In genomic region chr15:89354455-89354854, GRCm38 (mm10) we compare ENCODE assay signal across 9 mouse cellular contexts. TPM values are rescaled to one million over a fixed set of nuclear protein-coding genes. Genes with fewer than 3 reads are reported as not detected.
A peak's percentile ranks its signal among the peaks of the same experiment; 100 is the strongest.
DNase-seq lines count a peak whose midpoint lies in the region; ATAC-seq and TF ChIP-seq lines count a peak whose summit lies in the region.
"Had no signal": no experiment of that assay in that cellular context is flagged by ENCODE, and none has a peak within 500 bp of the region (broad histone marks: within the 10 kb centered on the region; RNA-seq: fewer than 3 reads in every experiment).

No protein-coding gene starts in this region.

- DNase-seq in heart, adult 11 months: peak; percentile 91
- no peak for DNase-seq in heart, postnatal 36 days
- DNase-seq in CH12.LX (ENCODE audit: extremely low read depth): no peak
- DNase-seq in adrenal gland, postnatal 25 days: no peak
- no peak for DNase-seq in adrenal gland, postnatal 10 days
- no peak for DNase-seq in lung, postnatal 10 days

- 87% methylated on average over 7 of the region's 7 CpGs for WGBS in forebrain, embryonic 13.5 days
- WGBS in liver, embryonic 15.5 days (ENCODE audit: insufficient replicate concordance): 69% methylated on average over 7 of the region's 7 CpGs

- ATAC-seq in forebrain, embryonic 13.5 days: no peak
- no peak for ATAC-seq in liver, embryonic 15.5 days (ENCODE audit: insufficient read depth)

- no peak for TF ChIP-seq RAD21 in CH12.LX (IDR thresholded peaks at IDR 0.05; ENCODE audit: low read depth, low read length)

- TF ChIP-seq POLR2A in CH12.LX (IDR thresholded peaks at IDR 0.05; ENCODE audit: low read depth, low read length): no peak

- TF ChIP-seq CTCF in CH12.LX (conservative IDR thresholded peaks at IDR 0.05 in 1 of 2, IDR thresholded peaks at IDR 0.05 in 1 of 2; ENCODE audit: low read depth in 2 of 2, low read length in 2 of 2): no peak

- H3K79me2 ChIP-seq in CH12.LX (replicated peaks; ENCODE audit: control insufficient read depth, extremely low read depth, insufficient read depth, poor library complexity, severe bottlenecking): peaks cover 45% of the 10 kb centered on the region

- peak overlapping the region; percentile 50 for H3K9ac ChIP-seq in CH12.LX (ENCODE audit: insufficient read depth, low read depth)
- peak overlapping the region; percentile 90 for H3K9ac ChIP-seq in forebrain, embryonic 13.5 days
- peak overlapping the region; percentile 91 for H3K9ac ChIP-seq in liver, embryonic 15.5 days

- peaks cover 15 to 36% of the 10 kb centered on the region in 2 experiments for H3K4me1 ChIP-seq in CH12.LX (ENCODE audit: control insufficient read depth in 1 of 2, insufficient read depth in 2 of 2)
- H3K4me1 ChIP-seq in forebrain, embryonic 13.5 days: peaks cover 41% of the 10 kb centered on the region
- H3K4me1 ChIP-seq in liver, embryonic 15.5 days (replicated peaks): peaks cover 43% of the 10 kb centered on the region

- H3K9me3 ChIP-seq in CH12.LX (replicated peaks; ENCODE audit: low read length): no peaks in the 10 kb centered on the region
- no peaks in the 10 kb centered on the region for H3K9me3 ChIP-seq in forebrain, embryonic 13.5 days (replicated peaks)
- H3K9me3 ChIP-seq in liver, embryonic 15.5 days (replicated peaks): no peaks in the 10 kb centered on the region

- no peak overlapping the region for H3K27ac ChIP-seq in CH12.LX (ENCODE audit: insufficient read depth, low read depth)
- H3K27ac ChIP-seq in forebrain, embryonic 13.5 days: no peak overlapping the region; the same call in 1 of the 2 replicates
- H3K27ac ChIP-seq in liver, embryonic 15.5 days (replicated peaks): peak overlapping the region; percentile 87

- H3K36me3 ChIP-seq in CH12.LX (replicated peaks in 1 of 2; ENCODE audit: control insufficient read depth in 1 of 2, insufficient read depth in 1 of 2, low read length in 1 of 2): peaks cover 36 to 61% of the 10 kb centered on the region in 2 experiments
- peaks cover 51% of the 10 kb centered on the region for H3K36me3 ChIP-seq in forebrain, embryonic 13.5 days (ENCODE audit: poor library complexity, severe bottlenecking)
- H3K36me3 ChIP-seq in liver, embryonic 15.5 days (replicated peaks): peaks cover 71% of the 10 kb centered on the region

- no peaks in the 10 kb centered on the region for H3K27me3 ChIP-seq in CH12.LX (replicated peaks)
- H3K27me3 ChIP-seq in forebrain, embryonic 13.5 days: no peaks in the 10 kb centered on the region
- H3K27me3 ChIP-seq in liver, embryonic 15.5 days: no peaks in the 10 kb centered on the region

- in situ Hi-C loops in CH12.LX (cut with MboI; ENCODE audit: low pct_ligation_motif_present, low pct_unique_long_range_greater_than_20kb, low sequenced_read_pairs): loop anchor here (25.0 kb wide), 1 partner anchor 242 kb away; the partner anchor contains the start of gene Tubgcp6

- intact Hi-C loops in heart, postnatal 36 days (cut with DNase I): loop anchor here (2.0 kb wide), 1 partner anchor 40 kb away; the partner anchor contains the start of gene Sbf1

- dilution Hi-C loops in CH12.LX (cut with MboI; ENCODE audit: extremely low pct_ligation_motif_present, extremely low pct_unique_long_range_greater_than_20kb, low sequenced_read_pairs): no loop called here

- H3K4me2 ChIP-seq in CH12.LX (ENCODE audit: insufficient read depth, low read depth, poor library complexity, severe bottlenecking): peak overlapping the region; percentile 65
- H3K4me2 ChIP-seq in forebrain, embryonic 13.5 days: peak overlapping the region; percentile 83
- peak overlapping the region; percentile 83 for H3K4me2 ChIP-seq in liver, embryonic 15.5 days

- TF ChIP-seq EP300 in CH12.LX (IDR thresholded peaks at IDR 0.05; ENCODE audit: low read length): no peak

- peak overlapping the region; percentile 71 to 88 (median 85) for H3K4me3 ChIP-seq in CH12.LX (replicated peaks in 1 of 3; ENCODE audit: low read depth in 2 of 3, low read length in 2 of 3, poor library complexity in 1 of 3)
- H3K4me3 ChIP-seq in forebrain, embryonic 13.5 days: peak overlapping the region; percentile 85
- H3K4me3 ChIP-seq in liver, embryonic 15.5 days (replicated peaks): peak overlapping the region; percentile 92

TF ChIP-seq in CH12.LX, 34 proteins besides CTCF, POLR2A, EP300 and RAD21:
- TF ChIP-seq RCOR1 (conservative IDR thresholded peaks at IDR 0.05; ENCODE audit: low read depth, low read length) (no peak), JUND (conservative IDR thresholded peaks at IDR 0.05; ENCODE audit: low read depth, low read length) (no peak), CHD2 (IDR thresholded peaks at IDR 0.05; ENCODE audit: low read length) (no peak), UBTF (IDR thresholded peaks at IDR 0.05; ENCODE audit: low read depth, low read length) (no peak), USF1 (IDR thresholded peaks at IDR 0.05; ENCODE audit: low read depth, low read length) (no peak), MAFK (IDR thresholded peaks at IDR 0.05; ENCODE audit: insufficient replicate concordance, low read length) (no peak), JUN (IDR thresholded peaks at IDR 0.05; ENCODE audit: insufficient read depth, low read depth, low read length) (no peak), KAT2A (IDR thresholded peaks at IDR 0.05; ENCODE audit: insufficient replicate concordance, low read length) (no peak), PAX5 (IDR thresholded peaks at IDR 0.05; ENCODE audit: low read length) (no peak), ZMIZ1 (IDR thresholded peaks at IDR 0.05; ENCODE audit: low read depth, low read length) (no peak), SMC3 (IDR thresholded peaks at IDR 0.05; ENCODE audit: low read depth, low read length) (no peak), IRF4 (IDR thresholded peaks at IDR 0.05; ENCODE audit: low read depth, low read length) (no peak), TCF12 (IDR thresholded peaks at IDR 0.05; ENCODE audit: low read depth, low read length) (no peak), ZKSCAN1 (IDR thresholded peaks at IDR 0.05; ENCODE audit: borderline replicate concordance, low read depth, low read length) (no peak)

RNA-seq across cellular contexts. Expression of gene Lmf2, which starts 1.0 kb away (rescaled TPM):
- total RNA-seq in heart, postnatal 36 days (2021): 10 to 100 TPM; 29.0 to 33.2 TPM
- total RNA-seq in CH12.LX (2012; rRNA removed) (18.5 and 18.8 TPM in 2 replicates), CH12.LX (2014; rRNA removed) (9.1 and 9.9 TPM in 2 replicates)
- 28.2 and 36.2 TPM in 2 replicates for polyA plus RNA-seq in CH12.LX (2012; ENCODE audit: insufficient read length, low read depth)
- polyA plus RNA-seq in forebrain, embryonic 13.5 days (2015; fragmentation: Nextera tagmentation; extraction: Ambion mirVana): 34.4 and 38.6 TPM in 2 replicates
- polyA plus RNA-seq in liver, embryonic 15.5 days (2015; fragmentation: Nextera tagmentation; extraction: Ambion mirVana): 30.9 and 35.3 TPM in 2 replicates
- total RNA-seq in adrenal gland, postnatal 25 days (2021): 40.6 and 41.6 TPM in 2 replicates
- total RNA-seq in adrenal gland, postnatal 10 days (2021): 10 to 100 TPM; 38.6 to 41.9 TPM

RNA-seq across cellular contexts. Expression of gene Ncaph2, which starts 1.1 kb away (rescaled TPM):
- 10 to 100 TPM; 50.4 to 58.6 TPM for total RNA-seq in heart, postnatal 36 days (2021)
- total RNA-seq in CH12.LX (2012; rRNA removed) (134 and 151 TPM in 2 replicates), CH12.LX (2014; rRNA removed) (106 and 108 TPM in 2 replicates)
- polyA plus RNA-seq in CH12.LX (2012; ENCODE audit: insufficient read length, low read depth): 95.4 and 122 TPM in 2 replicates
- polyA plus RNA-seq in forebrain, embryonic 13.5 days (2015; fragmentation: Nextera tagmentation; extraction: Ambion mirVana): 156 and 170 TPM in 2 replicates
- polyA plus RNA-seq in liver, embryonic 15.5 days (2015; fragmentation: Nextera tagmentation; extraction: Ambion mirVana): 110 and 115 TPM in 2 replicates
- total RNA-seq in adrenal gland, postnatal 25 days (2021): 67.8 and 88.4 TPM in 2 replicates
- total RNA-seq in adrenal gland, postnatal 10 days (2021): 100 to 1,000 TPM in 1 of 2 experiments, 10 to 100 TPM in 1; 89.2 to 103 TPM

RNA-seq across cellular contexts. Expression of gene Sco2, which starts 19.2 kb away (rescaled TPM):
- 10 to 100 TPM; 25.2 to 28.2 TPM for total RNA-seq in heart, postnatal 36 days (2021)
- total RNA-seq in CH12.LX (2012; rRNA removed) (34.7 and 35.7 TPM in 2 replicates), CH12.LX (2014; rRNA removed) (24.9 and 27.2 TPM in 2 replicates)
- 12.3 and 17.1 TPM in 2 replicates for polyA plus RNA-seq in CH12.LX (2012; ENCODE audit: insufficient read length, low read depth)
- polyA plus RNA-seq in forebrain, embryonic 13.5 days (2015; fragmentation: Nextera tagmentation; extraction: Ambion mirVana): 4.0 and 7.4 TPM in 2 replicates
- polyA plus RNA-seq in liver, embryonic 15.5 days (2015; fragmentation: Nextera tagmentation; extraction: Ambion mirVana): 2.4 and 4.3 TPM in 2 replicates
- total RNA-seq in adrenal gland, postnatal 25 days (2021): 26.0 and 35.6 TPM in 2 replicates
- 10 to 100 TPM; 34.7 to 43.7 TPM for total RNA-seq in adrenal gland, postnatal 10 days (2021)

RNA-seq across cellular contexts. Expression of gene Miox, which starts 20.3 kb away (rescaled TPM):
- not detected for total RNA-seq in heart, postnatal 36 days (2021)
- not detected in 2 replicates for total RNA-seq in CH12.LX (2012; rRNA removed)
- total RNA-seq in CH12.LX (2014; rRNA removed): not detected in 2 replicates
- polyA plus RNA-seq in CH12.LX (2012; ENCODE audit: insufficient read length, low read depth): not detected in 2 replicates
- polyA plus RNA-seq in forebrain, embryonic 13.5 days (2015; fragmentation: Nextera tagmentation; extraction: Ambion mirVana): not detected in 2 replicates
- polyA plus RNA-seq in liver, embryonic 15.5 days (2015; fragmentation: Nextera tagmentation; extraction: Ambion mirVana): 10.3 and 10.6 TPM in 2 replicates
- total RNA-seq in adrenal gland, postnatal 25 days (2021): not detected in 2 replicates
- total RNA-seq in adrenal gland, postnatal 10 days (2021): 1 to 10 TPM; 1.8 to 3.3 TPM
- polyA plus RNA-seq: gonadal fat pad, adult 2 months had no signal

RNA-seq across cellular contexts. Expression of gene Tymp, which starts 22.4 kb away (rescaled TPM):
- total RNA-seq in heart, postnatal 36 days (2021): under 1 TPM; 0.41 to 0.64 TPM
- total RNA-seq in CH12.LX (2012; rRNA removed) (1.1 and 1.4 TPM in 2 replicates), CH12.LX (2014; rRNA removed) (2.3 and 2.4 TPM in 2 replicates)
- 1.1 and 1.5 TPM in 2 replicates for polyA plus RNA-seq in CH12.LX (2012; ENCODE audit: insufficient read length, low read depth)
- polyA plus RNA-seq in forebrain, embryonic 13.5 days (2015; fragmentation: Nextera tagmentation; extraction: Ambion mirVana): 1.8 and 1.9 TPM in 2 replicates
- 0.40 TPM in 2 replicates for polyA plus RNA-seq in liver, embryonic 15.5 days (2015; fragmentation: Nextera tagmentation; extraction: Ambion mirVana)
- total RNA-seq in adrenal gland, postnatal 25 days (2021): 0.67 and 0.76 TPM in 2 replicates
- 1 to 10 TPM; 3.4 to 9.8 TPM for total RNA-seq in adrenal gland, postnatal 10 days (2021)
